In the genomic region with DNA sequence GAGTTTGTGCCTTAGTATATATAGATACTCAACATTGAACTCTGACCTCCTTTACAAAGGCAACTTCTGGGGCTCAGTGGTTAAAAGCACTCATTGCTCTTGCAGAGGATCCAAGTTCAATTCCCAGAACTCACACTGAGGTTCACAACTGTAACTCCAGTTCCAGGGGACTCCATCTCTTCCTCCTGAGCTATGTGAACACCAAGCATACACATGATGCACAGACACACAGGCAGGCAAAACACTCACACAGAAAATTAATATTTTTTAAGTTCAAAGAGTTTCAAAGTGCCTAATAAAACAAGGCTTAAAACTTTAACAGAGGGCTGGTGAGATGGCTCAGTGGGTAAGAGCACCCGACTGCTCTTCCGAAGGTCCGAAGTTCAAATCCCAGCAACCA, we compare ENCODE assay signal across 28 mouse cellular contexts. TPM values are rescaled to one million over a fixed set of nuclear protein-coding genes. Genes with fewer than 3 reads are reported as not detected.
DNase-seq lines count a peak whose midpoint lies in the region; ATAC-seq and TF ChIP-seq lines count a peak whose summit lies in the region.
"Had no signal": no experiment of that assay in that cellular context is flagged by ENCODE, and none has a peak within 500 bp of the region (broad histone marks: within the 10 kb centered on the region; RNA-seq: fewer than 3 reads in every experiment).

No protein-coding gene starts in this region.

- no peak overlapping the region for H3K4me2 ChIP-seq in liver, embryonic 15.5 days
- no peak overlapping the region for H3K4me2 ChIP-seq in liver, embryonic 11.5 days
- no peak overlapping the region for H3K4me2 ChIP-seq in midbrain, embryonic 11.5 days
- H3K4me2 ChIP-seq in midbrain, postnatal 0 days (ENCODE audit: low read depth, low read length, poor library complexity, severe bottlenecking), result no peak overlapping the region

- no peak for ATAC-seq in liver, embryonic 15.5 days (ENCODE audit: insufficient read depth)
- ATAC-seq in liver, embryonic 11.5 days (replicated peaks; ENCODE audit: low FRiP score), result no peak; the same call in 1 of the 2 replicates
- no peak for ATAC-seq in midbrain, embryonic 11.5 days (ENCODE audit: low FRiP score)
- no peak for ATAC-seq in midbrain, postnatal 0 days (ENCODE audit: low FRiP score)
- ATAC-seq: activated CD4-positive, CD25-positive, alpha-beta regulatory T cell, adult 4 months; CD4-positive, CD25-positive, alpha-beta regulatory T cell, adult 4 months; Patski had no signal

- H3K4me1 ChIP-seq in heart, adult 2 months (ENCODE audit: control insufficient read depth, insufficient read depth, low read length), result no peaks in the 10 kb centered on the region
- peaks cover 22% of the 10 kb centered on the region for H3K4me1 ChIP-seq in liver, embryonic 15.5 days (replicated peaks)
- 0 out of 2 replicates have a peak, but pooled peaks cover 4% of the 10 kb centered on the region for H3K4me1 ChIP-seq in liver, embryonic 11.5 days (replicated peaks; ENCODE audit: control insufficient read depth, insufficient read depth, low read length)
- H3K4me1 ChIP-seq in midbrain, embryonic 11.5 days (ENCODE audit: control insufficient read depth, insufficient read depth, low read length), result no peaks in the 10 kb centered on the region
- H3K4me1 ChIP-seq in midbrain, postnatal 0 days (ENCODE audit: insufficient read depth, low read length), result no peaks in the 10 kb centered on the region
- no peaks in the 10 kb centered on the region for H3K4me1 ChIP-seq in ES-Bruce4 (ENCODE audit: control insufficient read depth, insufficient read depth, low read length)

- no peak overlapping the region for H3K27ac ChIP-seq in heart, adult 2 months
- peak overlapping the region; percentile 33; the same call in 1 of the 2 replicates for H3K27ac ChIP-seq in liver, embryonic 15.5 days (replicated peaks)
- no peak overlapping the region for H3K27ac ChIP-seq in liver, embryonic 11.5 days (ENCODE audit: low read depth, low read length)
- H3K27ac ChIP-seq in midbrain, embryonic 11.5 days (ENCODE audit: low read depth, low read length), result no peak overlapping the region
- no peak overlapping the region for H3K27ac ChIP-seq in midbrain, postnatal 0 days (ENCODE audit: low read depth, low read length)
- H3K27ac ChIP-seq in ES-Bruce4 (ENCODE audit: insufficient read depth, low read length), result peak overlapping the region; percentile 49; the same call in 1 of the 2 replicates
- H3K27ac ChIP-seq in gastrocnemius, adult 2 months, result no peak overlapping the region

- H3K4me3 ChIP-seq in heart, adult 2 months, result no peak overlapping the region
- no peak overlapping the region for H3K4me3 ChIP-seq in liver, embryonic 15.5 days (replicated peaks)
- H3K4me3 ChIP-seq in liver, embryonic 11.5 days (ENCODE audit: low read depth, low read length), result no peak overlapping the region
- no peak overlapping the region for H3K4me3 ChIP-seq in midbrain, embryonic 11.5 days (ENCODE audit: low read depth, low read length)
- H3K4me3 ChIP-seq in midbrain, postnatal 0 days (ENCODE audit: low read depth, low read length), result no peak overlapping the region
- no peak overlapping the region for H3K4me3 ChIP-seq in ES-Bruce4 (ENCODE audit: low read depth, low read length)
- H3K4me3 ChIP-seq in gastrocnemius, adult 2 months, result no peak overlapping the region

- H3K36me3 ChIP-seq in heart, adult 2 months (ENCODE audit: control insufficient read depth, insufficient read depth, low read length), result no peaks in the 10 kb centered on the region
- H3K36me3 ChIP-seq in liver, embryonic 15.5 days (replicated peaks), result no peaks in the 10 kb centered on the region
- H3K36me3 ChIP-seq in liver, embryonic 11.5 days (ENCODE audit: control insufficient read depth, insufficient read depth, low read length), result no peaks in the 10 kb centered on the region
- no peaks in the 10 kb centered on the region for H3K36me3 ChIP-seq in midbrain, embryonic 11.5 days (ENCODE audit: control insufficient read depth, insufficient read depth, low read length)
- H3K36me3 ChIP-seq in midbrain, postnatal 0 days (ENCODE audit: insufficient read depth, low read length), result no peaks in the 10 kb centered on the region
- H3K36me3 ChIP-seq in ES-Bruce4 (ENCODE audit: control insufficient read depth, insufficient read depth, low read length, poor library complexity, severe bottlenecking), result no peaks in the 10 kb centered on the region
- H3K36me3 ChIP-seq: G1E had no signal

- H3K9me3 ChIP-seq in liver, embryonic 15.5 days (replicated peaks), result no peaks in the 10 kb centered on the region
- no peaks in the 10 kb centered on the region for H3K9me3 ChIP-seq in liver, embryonic 11.5 days (ENCODE audit: control insufficient read depth, low read length)
- H3K9me3 ChIP-seq in midbrain, embryonic 11.5 days (ENCODE audit: control insufficient read depth, low read length), result no peaks in the 10 kb centered on the region
- H3K9me3 ChIP-seq in midbrain, postnatal 0 days (ENCODE audit: low read length), result no peaks in the 10 kb centered on the region
- peaks cover 19% of the 10 kb centered on the region for H3K9me3 ChIP-seq in ES-Bruce4 (replicated peaks; ENCODE audit: control insufficient read depth, insufficient read depth, low read length, poor library complexity, severe bottlenecking)
- H3K9me3 ChIP-seq: G1E had no signal

- H3K9ac ChIP-seq in heart, adult 2 months (ENCODE audit: low read depth, low read length), result no peak overlapping the region
- H3K9ac ChIP-seq in liver, embryonic 15.5 days, result no peak overlapping the region
- no peak overlapping the region for H3K9ac ChIP-seq in liver, embryonic 11.5 days (ENCODE audit: low read depth, low read length)
- H3K9ac ChIP-seq in midbrain, embryonic 11.5 days (ENCODE audit: low read length), result no peak overlapping the region
- no peak overlapping the region for H3K9ac ChIP-seq in midbrain, postnatal 0 days (replicated peaks; ENCODE audit: low read length, poor library complexity, severe bottlenecking)
- no peak overlapping the region for H3K9ac ChIP-seq in ES-Bruce4 (ENCODE audit: low read depth, poor library complexity, severe bottlenecking)

- H3K27me3 ChIP-seq in heart, adult 2 months (ENCODE audit: control insufficient read depth, insufficient read depth, low read length), result no peaks in the 10 kb centered on the region
- no peaks in the 10 kb centered on the region for H3K27me3 ChIP-seq in liver, embryonic 15.5 days
- no peaks in the 10 kb centered on the region for H3K27me3 ChIP-seq in liver, embryonic 11.5 days (replicated peaks; ENCODE audit: control insufficient read depth, insufficient read depth, low read length)
- no peaks in the 10 kb centered on the region for H3K27me3 ChIP-seq in midbrain, embryonic 11.5 days (ENCODE audit: control insufficient read depth, insufficient read depth, low read length)
- no peaks in the 10 kb centered on the region for H3K27me3 ChIP-seq in midbrain, postnatal 0 days (ENCODE audit: insufficient read depth, low read length)
- no peaks in the 10 kb centered on the region for H3K27me3 ChIP-seq in ES-Bruce4 (ENCODE audit: control insufficient read depth, insufficient read depth, low read length, poor library complexity, severe bottlenecking)
- H3K27me3 ChIP-seq: CH12.LX, Patski had no signal

- no peaks in the 10 kb centered on the region for H3K79me2 ChIP-seq in heart, adult 2 months (replicated peaks; ENCODE audit: control insufficient read depth, insufficient read depth, low read length)

- TF ChIP-seq EP300 in heart, adult 2 months (IDR thresholded peaks at IDR 0.05; ENCODE audit: insufficient read depth, low read depth, low read length), result no peak
- TF ChIP-seq EP300 in ES-Bruce4 (IDR thresholded peaks at IDR 0.05; ENCODE audit: insufficient read depth, low read depth, low read length), result no peak

- no peak for TF ChIP-seq POLR2A in heart, adult 2 months (IDR thresholded peaks at IDR 0.05; ENCODE audit: insufficient read depth, low read depth, low read length)
- TF ChIP-seq POLR2A in ES-Bruce4 (IDR thresholded peaks at IDR 0.05; ENCODE audit: insufficient read depth, low read length), result no peak

- 98% methylated on average over 3 of the region's 3 CpGs for WGBS in heart, adult 2 months
- 85% methylated on average over 3 of the region's 3 CpGs for WGBS in liver, embryonic 15.5 days (ENCODE audit: insufficient replicate concordance)
- WGBS in liver, embryonic 11.5 days, result 92% methylated on average over 3 of the region's 3 CpGs
- 92% methylated on average over 3 of the region's 3 CpGs for WGBS in midbrain, embryonic 11.5 days
- WGBS in midbrain, postnatal 0 days, result 95% methylated on average over 3 of the region's 3 CpGs

- peak; percentile 56 for DNase-seq in heart, adult 11 months
- DNase-seq in heart, adult 2 months, result no peak
- no peak for DNase-seq in liver, embryonic 11.5 days (ENCODE audit: low spot score)
- peak; percentile 57 for DNase-seq in midbrain, embryonic 11.5 days (ENCODE audit: low spot score, missing footprints)
- DNase-seq in midbrain, postnatal 0 days (ENCODE audit: low spot score), result no peak
- no peak for DNase-seq in gastrocnemius, adult 2 months
- DNase-seq: adrenal gland, adult 2 months; adrenal gland, adult 8-10 months; adrenal gland, postnatal 10 days; adrenal gland, postnatal 14 days; adrenal gland, postnatal 25 days; adrenal gland, postnatal 36 days; B cell, adult 2 months; cerebellum, adult 11 months; cerebellum, adult 11-12 months; cerebellum, adult 18-20 months had no signal

- TF ChIP-seq CTCF in heart, adult 2 months (IDR thresholded peaks at IDR 0.05), result no peak
- TF ChIP-seq CTCF in midbrain, postnatal 0 days (IDR thresholded peaks at IDR 0.05), result no peak
- TF ChIP-seq CTCF in ES-Bruce4 (IDR thresholded peaks at IDR 0.05; ENCODE audit: low read depth, low read length), result no peak
- no peak for TF ChIP-seq CTCF in gastrocnemius, adult 2 months (IDR thresholded peaks at IDR 0.05)

- intact Hi-C loops in heart, adult 2 months (cut with DNase I), result no loop called here
- intact Hi-C loops in gastrocnemius, adult 2 months (cut with DNase I), result no loop called here

RNA-seq across cellular contexts. Expression of gene Dhrs7, which starts 18.9 kb away (rescaled TPM):
- 10 to 100 TPM; 54.6 to 65.7 TPM for total RNA-seq in heart, adult 2 months (2021)
- polyA plus RNA-seq in heart, adult 2 months (2012; rRNA removed), result 47.9 and 57.7 TPM in 2 replicates
- polyA plus RNA-seq in liver, embryonic 15.5 days (2015; fragmentation: Nextera tagmentation; extraction: Ambion mirVana), result 34.7 and 48.8 TPM in 2 replicates
- 12.6 and 13.7 TPM in 2 replicates for polyA plus RNA-seq in liver, embryonic 11.5 days (2014; fragmentation: Nextera tagmentation; extraction: Ambion mirVana)
- polyA plus RNA-seq in midbrain, embryonic 11.5 days (2014; fragmentation: Nextera tagmentation; extraction: Ambion mirVana), result 12.4 and 12.8 TPM in 2 replicates
- total RNA-seq in midbrain, postnatal 0 days (2014; rRNA removed), result 10.5 and 12.3 TPM in 2 replicates
- 26.3 and 28.5 TPM in 2 replicates for polyA plus RNA-seq in midbrain, postnatal 0 days (2015; fragmentation: Nextera tagmentation; extraction: Ambion mirVana)
- 38.0 and 42.7 TPM in 2 replicates for polyA plus RNA-seq in ES-Bruce4 (2011; ENCODE audit: insufficient read depth, insufficient read length, low read depth, missing spikeins)
- 10 to 100 TPM; 11.7 to 22.5 TPM for total RNA-seq in gastrocnemius, adult 2 months (2021)

RNA-seq across cellular contexts. Expression of gene Gm4756, which starts 34.2 kb away (rescaled TPM):
- not detected for total RNA-seq in heart, adult 2 months (2021)
- polyA plus RNA-seq in heart, adult 2 months (2012; rRNA removed), result not detected in 2 replicates
- polyA plus RNA-seq in liver, embryonic 15.5 days (2015; fragmentation: Nextera tagmentation; extraction: Ambion mirVana), result 0.05 TPM in 1 of 2 replicates, not detected in the other
- not detected in 2 replicates for polyA plus RNA-seq in liver, embryonic 11.5 days (2014; fragmentation: Nextera tagmentation; extraction: Ambion mirVana)
- polyA plus RNA-seq in midbrain, embryonic 11.5 days (2014; fragmentation: Nextera tagmentation; extraction: Ambion mirVana), result not detected in 2 replicates
- total RNA-seq in midbrain, postnatal 0 days (2014; rRNA removed), result not detected in 2 replicates
- not detected in 2 replicates for polyA plus RNA-seq in midbrain, postnatal 0 days (2015; fragmentation: Nextera tagmentation; extraction: Ambion mirVana)
- 5.1 and 10.6 TPM in 2 replicates for polyA plus RNA-seq in ES-Bruce4 (2011; ENCODE audit: insufficient read depth, insufficient read length, low read depth, missing spikeins)
- not detected for total RNA-seq in gastrocnemius, adult 2 months (2021)
- total RNA-seq: adrenal gland, adult 18-20 months; adrenal gland, adult 8-10 months; adrenal gland, postnatal 10 days; adrenal gland, postnatal 14 days; adrenal gland, postnatal 25 days; adrenal gland, postnatal 36 days; adrenal gland, postnatal 4 days; CH12.LX; MEL had no signal
- polyA plus RNA-seq: activated CD4-positive, CD25-positive, alpha-beta regulatory T cell, adult 4 months; brain, embryonic 14.5 days; C2C12; CD4-positive, CD25-positive, alpha-beta regulatory T cell, adult 4 months; G1E had no signal

Comparison
In these comparisons a context has a peak if more than half of its experiments do, and no peak if none do; other contexts are left out.
1. DNase-seq: peak in heart, adult 11 months (single experiment) and midbrain, embryonic 11.5 days (single experiment); none in heart, adult 2 months (0 of 2), liver, embryonic 11.5 days (single experiment), midbrain, postnatal 0 days (single experiment) and gastrocnemius, adult 2 months (single experiment).
2. H3K27ac ChIP-seq: peak in liver, embryonic 15.5 days (single experiment) and ES-Bruce4 (single experiment); none in heart, adult 2 months (single experiment), liver, embryonic 11.5 days (single experiment), midbrain, embryonic 11.5 days (single experiment), midbrain, postnatal 0 days (single experiment) and gastrocnemius, adult 2 months (single experiment).